Mouse (Mus musculus) testis, postnatal 14 days (tissue): ENCODE measurements around the gene Tbx21.
A peak's percentile ranks its signal among the peaks of the same experiment; 100 is the strongest.

Experiments
- DNase-seq: peaks from one replicate; pipeline ENCODE4 v3.0.0; 2021; ENCODE audit warnings: low spot score

The Tbx21 gene

DNA sequence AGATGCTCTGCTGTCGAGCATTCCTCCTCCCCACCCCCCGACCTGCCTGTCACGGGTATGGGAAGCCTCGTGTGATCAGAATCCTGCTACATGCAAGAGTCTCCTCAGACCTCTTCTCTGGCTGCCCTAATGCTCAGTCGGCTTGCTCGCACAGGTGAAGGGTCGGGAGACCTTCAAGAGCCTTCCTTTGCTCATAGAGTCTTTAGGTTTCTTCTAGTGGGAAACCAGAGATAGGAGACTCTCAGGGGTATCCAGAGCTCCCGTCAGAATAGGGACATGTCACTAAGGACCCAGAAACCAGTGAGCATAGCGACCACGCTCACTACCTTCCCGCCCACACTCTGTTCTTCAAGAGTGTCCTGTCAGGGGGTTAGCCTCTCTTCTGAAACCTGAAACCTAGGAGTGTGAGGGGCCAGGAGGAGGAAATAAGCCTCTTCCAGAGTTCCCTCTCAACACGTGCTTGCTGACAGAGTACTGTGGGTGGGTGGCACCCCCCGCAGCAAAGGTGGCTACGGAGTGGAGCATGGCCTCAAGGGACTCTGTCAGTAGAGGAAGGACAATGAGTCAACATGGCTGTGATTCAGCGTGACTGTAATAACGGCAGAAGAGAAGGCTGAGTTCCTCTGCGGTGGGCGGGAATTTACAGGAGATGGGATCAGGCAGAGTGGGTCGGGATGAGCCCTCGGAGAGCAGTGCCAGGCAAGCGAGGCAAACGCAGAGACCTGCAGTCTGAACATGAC, 31.6 kb downstream of the Tbx21 start:
- no peak for DNase-seq

DNA sequence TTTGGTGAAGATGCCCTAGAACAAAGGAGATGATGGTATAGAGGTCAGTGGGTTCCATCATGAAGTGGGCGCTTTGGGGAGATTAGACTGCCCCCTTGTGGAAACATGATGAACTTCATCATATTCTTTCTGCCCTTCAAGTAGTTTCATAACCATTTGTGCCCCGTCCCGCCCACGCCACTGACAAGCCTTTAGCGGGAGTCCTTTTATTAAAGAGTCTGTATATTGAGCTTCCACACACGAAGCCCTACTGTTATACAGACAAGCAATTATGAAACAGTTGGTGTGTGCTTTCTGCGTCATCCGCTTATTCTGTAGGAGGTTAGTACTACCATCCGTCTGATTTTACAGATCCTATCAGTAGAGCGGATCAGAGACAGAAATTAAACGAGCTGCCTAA, 32.2 kb downstream of the Tbx21 start:
- no peak for DNase-seq

GRCm38 (mm10) chr11:97080291-97080690, 34.8 kb downstream of the Tbx21 start:
- DNase-seq = no peak

- no peak for DNase-seq
Observed at GRCm38 (mm10) chr11:97078751-97079150, 36.4 kb downstream of the Tbx21 start.

GRCm38 (mm10) chr11:97074235-97074634, 40.9 kb downstream of the Tbx21 start:
- no peak for DNase-seq

- DNase-seq = no peak
Observed at GRCm38 (mm10) chr11:97072533-97072932, 42.6 kb downstream of the Tbx21 start.

- no peak for DNase-seq
Observed at GRCm38 (mm10) chr11:97071129-97071528, 44.0 kb downstream of the Tbx21 start.

- no peak for DNase-seq
Observed at GRCm38 (mm10) chr11:97069770-97070169, 45.4 kb downstream of the Tbx21 start.

DNA sequence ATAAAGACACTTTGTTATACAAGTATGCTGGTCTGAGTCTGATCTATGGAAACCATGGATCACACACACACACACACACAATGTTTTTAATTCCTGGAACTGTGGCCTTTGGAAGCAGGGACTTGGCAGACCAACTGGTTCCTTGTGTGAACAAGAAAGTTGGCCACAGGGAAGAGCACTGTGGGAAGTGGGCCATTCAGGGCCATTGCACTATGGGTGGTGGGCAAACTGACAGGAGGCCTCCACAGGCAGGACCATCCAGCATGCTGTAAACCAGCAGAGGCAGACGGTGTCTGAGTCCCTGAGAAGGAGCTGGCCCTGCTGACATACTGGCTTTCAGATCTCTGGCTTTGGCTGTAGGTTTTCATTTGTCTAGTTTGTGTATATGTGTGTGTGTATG, 45.8 kb downstream of the Tbx21 start:
- no peak for DNase-seq

- DNase-seq = no peak
Observed at GRCm38 (mm10) chr11:97066656-97067360, 48.3 kb downstream of the Tbx21 start.

- DNase-seq = no peak
Observed at GRCm38 (mm10) chr11:97065538-97066295, 49.4 kb downstream of the Tbx21 start.

DNA sequence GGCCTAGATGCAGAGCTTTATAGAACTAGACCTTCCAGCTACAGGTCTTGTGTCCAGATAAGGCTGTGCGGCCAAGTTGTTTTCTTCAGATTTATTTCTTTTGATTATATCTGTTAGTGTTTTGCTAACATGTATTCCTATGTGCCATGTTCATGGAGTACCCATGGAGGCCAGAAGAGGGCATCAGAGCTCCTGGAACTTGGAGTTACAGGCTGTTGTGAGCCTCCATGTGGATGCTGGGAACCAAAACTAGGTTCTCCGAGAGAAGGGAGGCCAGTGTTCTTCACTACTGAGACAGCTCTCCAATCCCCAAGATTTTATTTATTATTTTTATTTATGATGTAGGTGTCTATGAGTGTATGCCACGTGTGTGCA, 51.2 kb downstream of the Tbx21 start:
- no peak for DNase-seq

GRCm38 (mm10) chr11:97063274-97063920, 51.7 kb downstream of the Tbx21 start:
- DNase-seq = no peak

DNA sequence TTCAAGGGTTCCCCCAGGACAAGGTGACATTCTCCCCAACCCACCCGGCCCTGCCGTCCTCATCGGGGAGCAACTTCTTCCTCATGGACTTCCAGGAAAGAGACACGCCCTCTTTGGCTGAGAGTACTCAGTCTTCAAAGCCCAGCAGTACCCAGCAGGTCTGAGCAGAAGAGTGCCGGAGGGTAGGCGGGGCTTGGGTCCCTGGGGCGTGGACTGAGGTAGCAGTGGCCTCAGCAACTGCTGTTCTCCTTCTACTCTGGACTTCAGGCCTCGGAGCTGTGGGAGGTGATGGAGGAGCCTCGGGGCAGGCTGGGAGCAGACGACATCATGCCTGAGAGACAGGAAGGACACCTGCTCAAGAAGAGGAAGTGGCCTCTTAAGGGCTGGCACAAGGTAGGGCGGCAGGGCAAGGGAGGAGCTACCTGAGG, 62.9 kb downstream of the Tbx21 start:
- DNase-seq = no peak

- no peak for DNase-seq
Observed at GRCm38 (mm10) chr11:97050944-97051586, 64.1 kb downstream of the Tbx21 start.

DNA sequence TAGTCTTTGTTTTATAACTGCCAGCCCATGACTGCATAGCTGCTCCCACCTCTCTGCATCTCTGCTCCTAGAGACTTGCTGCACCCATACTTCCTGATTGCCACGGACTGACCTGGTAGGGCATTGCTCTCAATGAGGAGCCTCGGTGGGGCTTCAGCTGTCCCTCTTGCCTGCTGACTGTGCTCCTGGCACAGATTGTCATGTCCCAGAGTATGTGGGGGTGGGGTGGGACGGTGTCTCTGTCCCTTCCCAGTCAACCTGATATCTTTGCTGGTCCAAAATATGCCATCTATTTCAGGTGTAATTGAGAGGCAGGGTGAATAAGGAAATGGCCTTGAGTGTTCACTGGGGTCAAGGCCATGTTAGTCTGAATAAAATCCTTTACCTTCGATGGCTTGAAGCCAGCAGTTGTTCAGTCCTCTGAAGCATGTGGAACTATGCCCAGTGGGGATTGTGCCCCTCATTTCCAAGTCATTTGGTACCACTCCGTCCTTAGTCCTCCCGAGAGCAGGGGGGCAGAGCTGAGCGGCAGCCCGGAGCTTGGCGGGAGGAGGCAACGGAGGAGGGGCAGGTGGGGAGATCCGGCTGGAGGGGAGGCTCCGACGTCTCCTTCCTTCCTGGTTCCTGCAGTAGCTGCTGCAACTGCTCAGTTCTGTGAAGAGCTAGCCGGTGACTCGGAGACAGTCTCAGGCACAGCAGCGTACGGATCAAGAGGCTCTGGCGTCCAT, 64.8 kb downstream of the Tbx21 start, which contains the start of gene Osbpl7:
Gene Osbpl7, plus strand, starts transcription at position 413 of the 728 bp plus-strand sequence.
- no peak for DNase-seq

- DNase-seq = no peak
Observed at GRCm38 (mm10) chr11:97049492-97050085, 65.5 kb downstream of the Tbx21 start.

DNA sequence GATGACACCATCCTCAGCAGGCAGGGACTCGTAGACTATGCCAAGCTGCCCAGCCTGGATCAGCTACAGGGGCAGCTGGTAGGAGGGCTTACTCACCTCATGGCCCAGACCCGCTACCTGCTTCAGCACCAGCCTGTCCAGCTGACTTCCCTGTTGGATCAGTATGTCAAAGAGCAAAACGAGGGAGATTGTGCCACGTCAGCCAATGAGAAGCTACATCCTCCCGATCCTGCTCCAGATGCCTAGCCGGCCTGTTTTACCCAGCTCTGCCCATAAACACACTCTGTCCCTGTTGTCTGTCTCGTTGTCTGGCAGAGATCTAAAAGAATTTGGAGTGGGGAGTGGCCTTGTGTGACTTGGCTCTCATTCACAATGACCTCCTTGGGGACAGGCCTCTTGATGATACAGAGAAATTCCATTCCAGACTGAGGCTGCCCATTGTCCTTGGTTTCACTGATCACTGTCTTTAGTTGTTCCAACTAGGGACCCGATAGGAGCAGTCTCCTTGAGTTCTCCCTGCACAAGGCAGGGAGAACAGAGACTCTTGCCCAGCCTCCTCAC, 67.0 kb downstream of the Tbx21 start:
- peak; percentile 72 for DNase-seq
